17 mouse cellular contexts compared by ENCODE assay signal in genomic region chr7:40620761-40621160, GRCm38 (mm10).
"Had no signal": no experiment of that assay in that cellular context is flagged by ENCODE, and none has a peak within 500 bp of the region (broad histone marks: within the 10 kb centered on the region; RNA-seq: fewer than 3 reads in every experiment).

No protein-coding gene starts in this region.

- H3K4me1 ChIP-seq: neural tube, embryonic 12.5 days; neural tube, embryonic 13.5 days; neural tube, embryonic 15.5 days; stomach, embryonic 15.5 days had no signal

- DNase-seq: retina, postnatal 1 day; right cerebral cortex, adult 18-20 months; right cerebral cortex, postnatal 14 days; right cerebral cortex, postnatal 25 days; right cerebral cortex, postnatal 4 days; spleen, adult 18-20 months; thymus, adult 18-20 months; thymus, adult 2 months; thymus, postnatal 14 days; thymus, postnatal 25 days; thymus, postnatal 36 days; thymus, postnatal 4 days had no signal

- H3K27ac ChIP-seq: neural tube, embryonic 12.5 days; neural tube, embryonic 13.5 days; neural tube, embryonic 15.5 days; stomach, embryonic 15.5 days; stomach, postnatal 0 days had no signal

- H3K4me2 ChIP-seq: neural tube, embryonic 12.5 days; neural tube, embryonic 13.5 days; neural tube, embryonic 15.5 days; stomach, embryonic 15.5 days had no signal

- H3K9ac ChIP-seq: neural tube, embryonic 12.5 days; neural tube, embryonic 13.5 days; neural tube, embryonic 15.5 days; stomach, embryonic 15.5 days had no signal

- H3K9me3 ChIP-seq: neural tube, embryonic 12.5 days; neural tube, embryonic 13.5 days; neural tube, embryonic 15.5 days; stomach, embryonic 15.5 days had no signal

- H3K27me3 ChIP-seq: neural tube, embryonic 12.5 days; neural tube, embryonic 13.5 days; neural tube, embryonic 15.5 days; stomach, embryonic 15.5 days had no signal

- H3K36me3 ChIP-seq: neural tube, embryonic 12.5 days; neural tube, embryonic 13.5 days; neural tube, embryonic 15.5 days; stomach, embryonic 15.5 days had no signal

- H3K4me3 ChIP-seq: neural tube, embryonic 12.5 days; neural tube, embryonic 13.5 days; neural tube, embryonic 15.5 days; stomach, embryonic 15.5 days had no signal
